Mouse (Mus musculus) MEL (cell line): ENCODE data around the gene Prodh2. TPM values are rescaled to one million over a fixed set of nuclear protein-coding genes. Genes with fewer than 3 reads are reported as not detected.

Source experiments
- DNase-seq: peaks from one replicate; pipeline ENCODE4 v3.0.0; 2011; ENCODE audit warnings: low read depth, low spot score
- H3K27ac ChIP-seq: 2 replicates; pipeline ENCODE4 v1.5.1; 2012; ENCODE audit warnings: low read depth, mild to moderate bottlenecking, control low read depth, low read length, moderate library complexity; ENCODE audit not compliant: control insufficient read depth
- H3K27me3 ChIP-seq, 2 experiments: fragments of 150-350 bp in 1 of 2; sonication (generic) in 1 of 2; 2 replicates each; pipeline ENCODE4 v1.6.1; 2012; ENCODE audit warnings: low read length in 2 of 2, mild to moderate bottlenecking in 2 of 2, improper control_type of control experiment in 1 of 2, moderate library complexity in 1 of 2; ENCODE audit not compliant: insufficient read depth in 2 of 2, control insufficient read depth in 1 of 2
- H3K36me3 ChIP-seq, 2 experiments: 2 replicates each; pipeline ENCODE4 v1.6.1; 2012 to 2014; ENCODE audit warnings: low read length in 2 of 2, improper control_type of control experiment in 1 of 2, inconsistent platforms in 1 of 2, mild to moderate bottlenecking in 1 of 2; ENCODE audit not compliant: insufficient read depth in 2 of 2, control insufficient read depth in 1 of 2
- H3K4me1 ChIP-seq, 2 experiments: fragments of 150-350 bp in 1 of 2; sonication (generic) in 1 of 2; 2 replicates each; pipeline ENCODE4 v1.6.1; 2012; ENCODE audit warnings: low read length in 2 of 2, improper control_type of control experiment in 1 of 2, mild to moderate bottlenecking in 1 of 2; ENCODE audit not compliant: insufficient read depth in 2 of 2, control insufficient read depth in 1 of 2
- H3K4me3 ChIP-seq, 2 experiments: fragments of 150-350 bp in 1 of 2; sonication (generic) in 1 of 2; 2 replicates each; pipeline ENCODE4 v1.5.1; 2012; ENCODE audit warnings: low read depth in 2 of 2, low read length in 2 of 2, mild to moderate bottlenecking in 2 of 2, moderate library complexity in 2 of 2, control low read depth in 1 of 2, improper control_type of control experiment in 1 of 2; ENCODE audit not compliant: control insufficient read depth in 1 of 2, insufficient read depth in 1 of 2
- H3K79me2 ChIP-seq: 2 replicates; pipeline ENCODE4 v1.6.1; 2012; ENCODE audit warnings: mild to moderate bottlenecking, low read length, moderate library complexity; ENCODE audit not compliant: control insufficient read depth, poor library complexity, insufficient read depth
- H3K9ac ChIP-seq: 2 replicates; pipeline ENCODE4 v1.6.1; 2012; ENCODE audit warnings: low read depth, mild to moderate bottlenecking, control low read depth, low read length, moderate library complexity; ENCODE audit not compliant: control insufficient read depth, poor library complexity, severe bottlenecking
- H3K9me3 ChIP-seq: fragments of 150-350 bp; sonication (generic); replicated peaks from 2 replicates; pipeline ENCODE4 v1.6.1; 2012; ENCODE audit warnings: mild to moderate bottlenecking, low read length, improper control_type of control experiment, moderate library complexity; ENCODE audit not compliant: insufficient read depth
- EP300 ChIP-seq, 2 experiments: IDR thresholded peaks; 2 replicates each; pipeline ENCODE4 v1.6.1; 2011; ENCODE audit warnings: improper control_type of control experiment in 2 of 2, low read length in 2 of 2, low read depth in 1 of 2, mild to moderate bottlenecking in 1 of 2
- ETS1 ChIP-seq: IDR thresholded peaks from 2 replicates; pipeline ENCODE4 v1.6.1; 2012; ENCODE audit warnings: low read depth, mild to moderate bottlenecking, inconsistent platforms, low read length, improper control_type of control experiment, moderate library complexity
- GATA1 ChIP-seq: IDR thresholded peaks from 2 replicates; pipeline ENCODE4 v1.6.1; 2011; ENCODE audit warnings: low read depth, low read length, improper control_type of control experiment
- HCFC1 ChIP-seq: IDR thresholded peaks from 2 replicates; pipeline ENCODE4 v1.6.1; 2012; ENCODE audit warnings: low read depth, mild to moderate bottlenecking, inconsistent platforms, low read length, improper control_type of control experiment, moderate library complexity
- KAT2A ChIP-seq: conservative IDR thresholded peaks from 2 replicates; pipeline ENCODE4 v1.6.1; 2012; ENCODE audit warnings: low read depth, low read length, improper control_type of control experiment, inconsistent platforms
- MAFK ChIP-seq: IDR thresholded peaks from 2 replicates; pipeline ENCODE4 v1.6.1; 2011; ENCODE audit warnings: low read depth, mild to moderate bottlenecking, low read length, improper control_type of control experiment, borderline replicate concordance
- MAX ChIP-seq: IDR thresholded peaks from 2 replicates; pipeline ENCODE4 v1.6.1; 2011; ENCODE audit warnings: low read length, improper control_type of control experiment
- MAZ ChIP-seq: IDR thresholded peaks from 2 replicates; pipeline ENCODE4 v1.6.1; 2012; ENCODE audit warnings: low read depth, mild to moderate bottlenecking, inconsistent platforms, low read length, improper control_type of control experiment
- MXI1 ChIP-seq: IDR thresholded peaks from 2 replicates; pipeline ENCODE4 v1.6.1; 2011; ENCODE audit warnings: mild to moderate bottlenecking, low read depth, low read length, improper control_type of control experiment
- MYB ChIP-seq: IDR thresholded peaks from 2 replicates; pipeline ENCODE4 v1.6.1; 2011; ENCODE audit warnings: mild to moderate bottlenecking, low read depth, low read length, improper control_type of control experiment
- NELFE ChIP-seq: IDR thresholded peaks from 2 replicates; pipeline ENCODE4 v1.6.1; 2011; ENCODE audit warnings: low read depth, low read length, improper control_type of control experiment
- NRF1 ChIP-seq: IDR thresholded peaks from 2 replicates; pipeline ENCODE4 v1.6.1; 2014; ENCODE audit warnings: low read depth, mild to moderate bottlenecking, inconsistent platforms, low read length, improper control_type of control experiment, moderate library complexity; ENCODE audit not compliant: poor library complexity, insufficient read depth, severe bottlenecking
- POLR2A ChIP-seq, 2 experiments: IDR thresholded peaks; 2 replicates each; pipeline ENCODE4 v1.6.1; 2011 to 2012; ENCODE audit warnings: low read length in 2 of 2, mild to moderate bottlenecking in 2 of 2, control low read depth in 1 of 2, improper control_type of control experiment in 1 of 2, low read depth in 1 of 2, moderate library complexity in 1 of 2; ENCODE audit not compliant: control insufficient read depth in 1 of 2, insufficient read depth in 1 of 2, poor library complexity in 1 of 2
- POLR2AphosphoS2 ChIP-seq: IDR thresholded peaks from 2 replicates; pipeline ENCODE4 v1.6.1; 2011; ENCODE audit warnings: low read length, improper control_type of control experiment
- POLR2AphosphoS5 ChIP-seq: IDR thresholded peaks from 2 replicates; pipeline ENCODE4 v1.6.1; 2012; ENCODE audit warnings: low read depth, borderline replicate concordance, mild to moderate bottlenecking, inconsistent platforms, low read length, moderate library complexity, mixed read lengths
- RAD21 ChIP-seq: IDR thresholded peaks from 2 replicates; pipeline ENCODE4 v1.6.1; 2011; ENCODE audit warnings: mild to moderate bottlenecking, low read depth, low read length, improper control_type of control experiment
- TCF12 ChIP-seq: IDR thresholded peaks from 2 replicates; pipeline ENCODE4 v1.6.1; 2014; ENCODE audit warnings: low read depth, mild to moderate bottlenecking, inconsistent platforms, low read length, improper control_type of control experiment, moderate library complexity
- UBTF ChIP-seq: IDR thresholded peaks from 2 replicates; pipeline ENCODE4 v1.6.1; 2012; ENCODE audit warnings: low read depth, mild to moderate bottlenecking, inconsistent platforms, low read length, improper control_type of control experiment, moderate library complexity, borderline replicate concordance; ENCODE audit not compliant: insufficient read depth
- USF1 ChIP-seq: IDR thresholded peaks from 2 replicates; pipeline ENCODE4 v1.6.1; 2014; ENCODE audit warnings: low read depth, mild to moderate bottlenecking, inconsistent platforms, low read length, improper control_type of control experiment, moderate library complexity
- USF2 ChIP-seq, 2 experiments: IDR thresholded peaks; 2 replicates each; pipeline ENCODE4 v1.6.1; 2011 to 2012; ENCODE audit warnings: improper control_type of control experiment in 2 of 2, low read length in 2 of 2, borderline replicate concordance in 1 of 2, inconsistent platforms in 1 of 2, low read depth in 1 of 2, mild to moderate bottlenecking in 1 of 2; ENCODE audit not compliant: insufficient read depth in 1 of 2
- ZC3H11A ChIP-seq: IDR thresholded peaks from 2 replicates; pipeline ENCODE4 v1.6.1; 2012; ENCODE audit warnings: low read depth, mild to moderate bottlenecking, inconsistent platforms, low read length, improper control_type of control experiment
- ZMIZ1 ChIP-seq: IDR thresholded peaks from 2 replicates; pipeline ENCODE4 v1.6.1; 2012; ENCODE audit warnings: low read depth, mild to moderate bottlenecking, inconsistent platforms, low read length, improper control_type of control experiment, moderate library complexity
- polyA plus RNA-seq, 2 experiments: library from polyadenylated mRNA; stranded (reverse) in 1 of 2; unstranded in 1 of 2; fragments of >175 nt in 1 of 2; fragments of >200 nt in 1 of 2; gene quantifications; 2 replicates each; pipeline versions ENCODE4 v1.2.1 to v1.2.4; 2012; ENCODE audit warnings: low replicate concordance in 2 of 2, low read depth in 1 of 2; ENCODE audit not compliant: insufficient read length in 2 of 2, insufficient read depth in 1 of 2, missing spikeins in 1 of 2
- total RNA-seq: library from RNA; depleted of rRNA; stranded (reverse); fragments of 300-350 nt; gene quantifications from 2 replicates; pipeline ENCODE4 v1.2.3, GENCODE M21; 2012

The Prodh2 gene
- total and polyA plus RNA-seq, 3 experiments = not detected

GRCm38 (mm10) chr7:30454259-30454658 is 39.2 kb upstream of the Prodh2 start:
- TF ChIP-seq POLR2A (IDR thresholded peaks at IDR 0.05; ENCODE audit: control insufficient read depth in 1 of 2, insufficient read depth in 1 of 2, low read depth in 1 of 2, low read length in 2 of 2, poor library complexity in 1 of 2) = no peak
- no peak for TF ChIP-seq UBTF
- TF ChIP-seq MAFK = no peak
- TF ChIP-seq MAX = no peak
- no peak for TF ChIP-seq ZMIZ1
- no peak for TF ChIP-seq NRF1
- TF ChIP-seq POLR2AphosphoS2 = no peak
- no peak for TF ChIP-seq POLR2AphosphoS5
- no peak for TF ChIP-seq RAD21
- no peak for TF ChIP-seq NELFE
- TF ChIP-seq HCFC1 = no peak
- TF ChIP-seq USF1 = no peak
- no peak for TF ChIP-seq ETS1
- TF ChIP-seq TCF12 = no peak
- TF ChIP-seq KAT2A = no peak
- no peak for TF ChIP-seq EP300 (IDR thresholded peaks at IDR 0.05; ENCODE audit: low read depth in 1 of 2, low read length in 2 of 2)
- no peak for TF ChIP-seq ZC3H11A
- no peaks in the 10 kb centered on the region for H3K9me3 ChIP-seq
- no peak overlapping the region for H3K4me3 ChIP-seq
- no peak overlapping the region for H3K27ac ChIP-seq
- no peaks in the 10 kb centered on the region for H3K4me1 ChIP-seq
- H3K36me3 ChIP-seq = no peaks in the 10 kb centered on the region
- no peaks in the 10 kb centered on the region for H3K79me2 ChIP-seq
- no peak for DNase-seq
- H3K27me3 ChIP-seq = no peaks in the 10 kb centered on the region; a peak in 1 of 4 replicates
- no peak overlapping the region for H3K9ac ChIP-seq

GRCm38 (mm10) chr7:30456487-30456886 is 36.9 kb upstream of the Prodh2 start:
- Histone ChIP-seq H3K27ac (no peak overlapping the region), H3K4me3 (no peak overlapping the region), H3K79me2 (no peaks in the 10 kb centered on the region), H3K27me3 (no peaks in the 10 kb centered on the region; a peak in 1 of 4 replicates), H3K9ac (no peak overlapping the region), H3K36me3 (no peaks in the 10 kb centered on the region), H3K4me1 (no peaks in the 10 kb centered on the region), H3K9me3 (no peaks in the 10 kb centered on the region)
- no peak for DNase-seq
- TF ChIP-seq MAZ = no peak
- TF ChIP-seq UBTF = no peak
- TF ChIP-seq KAT2A = no peak
- no peak for TF ChIP-seq NRF1
- TF ChIP-seq MYB = no peak
- no peak for TF ChIP-seq MXI1
- no peak for TF ChIP-seq GATA1
- no peak for TF ChIP-seq USF2 (IDR thresholded peaks at IDR 0.05; ENCODE audit: borderline replicate concordance in 1 of 2, insufficient read depth in 1 of 2, low read depth in 1 of 2, low read length in 2 of 2)
